Mouse (Mus musculus) heart, embryonic 11.5 days (tissue): ENCODE results near the gene Cd38. TPM values are rescaled to one million over a fixed set of nuclear protein-coding genes. Genes with fewer than 3 reads are reported as not detected.
"Not testable (repeated sequence)": the region's sequence is repeated elsewhere in the genome, so short reads cannot be mapped to it uniquely, and the experiment has no call there.

Source experiments
- ATAC-seq: fragments of 200-750 bp; cut with Nextera tagmentation; replicated peaks from 2 replicates; pipeline ENCODE4 v1.8.0; 2017; ENCODE audit warnings: moderate library complexity; ENCODE audit not compliant: insufficient number of reproducible peaks, low FRiP score, low TSS enrichment
- H3K27ac ChIP-seq: fragments of 300-500 bp; sonication (generic); 2 replicates; pipeline ENCODE4 v1.5.1; 2014; ENCODE audit warnings: mild to moderate bottlenecking, low read depth, low read length
- H3K27me3 ChIP-seq: fragments of 300-500 bp; sonication (generic); 2 replicates; pipeline ENCODE4 v1.6.1; 2014; ENCODE audit warnings: mild to moderate bottlenecking, low read length, mixed read lengths; ENCODE audit not compliant: control insufficient read depth, insufficient read depth
- H3K36me3 ChIP-seq: fragments of 300-500 bp; sonication (generic); 2 replicates; pipeline ENCODE4 v1.6.1; 2014; ENCODE audit warnings: mild to moderate bottlenecking, low read length, moderate library complexity, mixed read lengths; ENCODE audit not compliant: control insufficient read depth, insufficient read depth
- H3K4me1 ChIP-seq: fragments of 300-500 bp; sonication (generic); 2 replicates; pipeline ENCODE4 v1.6.1; 2014; ENCODE audit warnings: low read length; ENCODE audit not compliant: control insufficient read depth, insufficient read depth
- H3K4me2 ChIP-seq: fragments of 300-500 bp; sonication (generic); 2 replicates; pipeline ENCODE4 v1.6.1; 2014; ENCODE audit warnings: mild to moderate bottlenecking, moderate library complexity
- H3K4me3 ChIP-seq: fragments of 300-500 bp; sonication (generic); 2 replicates; pipeline ENCODE4 v1.5.1; 2014; ENCODE audit warnings: low read depth, low read length
- H3K9ac ChIP-seq: fragments of 300-500 bp; sonication (generic); 2 replicates; pipeline ENCODE4 v1.6.1; 2014; ENCODE audit warnings: mild to moderate bottlenecking, low read depth, low read length, moderate library complexity
- H3K9me3 ChIP-seq: fragments of 300-500 bp; sonication (generic); replicated peaks from 2 replicates; pipeline ENCODE4 v1.6.1; 2016; ENCODE audit warnings: low read length; ENCODE audit not compliant: control insufficient read depth
- WGBS: fragments of 180-500 bp; shearing (Covaris S2); extraction: QIAGEN DNeasy Blood & Tissue Kit; methylation state at CpG from one replicate; pipeline ENCODE4 v1.1.7; 2014; ENCODE audit not compliant: insufficient replicate concordance; 5-methylcytosine and 5-hydroxymethylcytosine counted together
- polyA plus RNA-seq: library from polyadenylated mRNA; unstranded; fragments of >200 nt; fragmentation: Nextera tagmentation; extraction: Ambion mirVana; gene quantifications from 2 replicates; pipeline ENCODE4 v1.2.1, GENCODE M21; 2014

Gene Cd38
- polyA plus RNA-seq, 1 experiment from 2014 or later = 20.2 TPM

- no peak for ATAC-seq
- Histone ChIP-seq H3K27me3 (no peaks in the 10 kb centered on the region), H3K9ac (no peak overlapping the region), H3K36me3 (no peaks in the 10 kb centered on the region), H3K4me3 (no peak overlapping the region), H3K27ac (no peak overlapping the region), H3K9me3 (no peaks in the 10 kb centered on the region), H3K4me1 (no peaks in the 10 kb centered on the region), H3K4me2 (no peak overlapping the region)
- 77% methylated on average over 3 of the region's 3 CpGs for WGBS
These were observed 27.6 kb downstream of the Cd38 start for GRCm38 (mm10) chr5:43895931-43896330.

- WGBS = 87% methylated on average over 3 of the region's 3 CpGs
These were observed 36.3 kb downstream of the Cd38 start for GRCm38 (mm10) chr5:43904685-43905084.

GRCm38 (mm10) chr5:43909213-43909612 lies 40.9 kb downstream of the Cd38 start:
- Histone ChIP-seq H3K36me3 (no peaks in the 10 kb centered on the region), H3K4me3 (no peak overlapping the region), H3K27me3 (no peaks in the 10 kb centered on the region), H3K4me2 (no peak overlapping the region), H3K4me1 (no peaks in the 10 kb centered on the region), H3K9ac (no peak overlapping the region), H3K9me3 (no peaks in the 10 kb centered on the region), H3K27ac (no peak overlapping the region)
- ATAC-seq = no peak
- 41% methylated on average over 9 of the region's 9 CpGs for WGBS

More at GRCm38 (mm10) chr5:43904685-43905084, 36.3 kb downstream of the Cd38 start:
- Histone ChIP-seq H3K4me3 (no peak overlapping the region), H3K9me3 (no peaks in the 10 kb centered on the region), H3K27ac (no peak overlapping the region), H3K4me2 (no peak overlapping the region), H3K27me3 (no peaks in the 10 kb centered on the region), H3K36me3 (no peaks in the 10 kb centered on the region), H3K9ac (no peak overlapping the region), H3K4me1 (no peaks in the 10 kb centered on the region)
- ATAC-seq = no peak

GRCm38 (mm10) chr5:43910006-43910405 lies 41.7 kb downstream of the Cd38 start:
- Histone ChIP-seq H3K4me1 (no peaks in the 10 kb centered on the region), H3K27ac (no peak overlapping the region), H3K36me3 (no peaks in the 10 kb centered on the region), H3K9me3 (no peaks in the 10 kb centered on the region), H3K4me2 (no peak overlapping the region), H3K27me3 (no peaks in the 10 kb centered on the region), H3K4me3 (no peak overlapping the region), H3K9ac (no peak overlapping the region)
- WGBS = 91% methylated on average over 6 of the region's 6 CpGs
- ATAC-seq = no peak

GRCm38 (mm10) chr5:43912844-43913243 lies 44.5 kb downstream of the Cd38 start, which contains the start of gene Gm7879:
TSS of gene Gm7879 (plus strand) at chr5:43913144.
- not testable (repeated sequence) for H3K9ac ChIP-seq, H3K4me2 ChIP-seq, H3K36me3 ChIP-seq, H3K9me3 ChIP-seq, ATAC-seq, H3K4me1 ChIP-seq, H3K27ac ChIP-seq, H3K27me3 ChIP-seq, H3K4me3 ChIP-seq
- 90% methylated on average over 4 of the region's 4 CpGs for WGBS

GRCm38 (mm10) chr5:43915261-43915886 lies 47.0 kb downstream of the Cd38 start:
- ATAC-seq = no peak
- 79% methylated on average over 4 of the region's 4 CpGs for WGBS
- Histone ChIP-seq H3K4me2 (no peak overlapping the region), H3K36me3 (no peaks in the 10 kb centered on the region), H3K27me3 (no peaks in the 10 kb centered on the region), H3K9me3 (no peaks in the 10 kb centered on the region), H3K4me1 (no peaks in the 10 kb centered on the region), H3K4me3 (no peak overlapping the region), H3K9ac (no peak overlapping the region), H3K27ac (no peak overlapping the region)

- H3K36me3 ChIP-seq = no peaks in the 10 kb centered on the region
- no peak overlapping the region for H3K27ac ChIP-seq
- H3K4me3 ChIP-seq = no peak overlapping the region
- H3K27me3 ChIP-seq = no peaks in the 10 kb centered on the region
- no peaks in the 10 kb centered on the region for H3K9me3 ChIP-seq
- H3K4me2 ChIP-seq = no peak overlapping the region
- H3K4me1 ChIP-seq = no peaks in the 10 kb centered on the region
- no peak overlapping the region for H3K9ac ChIP-seq
- no peak for ATAC-seq
- WGBS = 87% methylated on average over 11 of the region's 11 CpGs
These were observed 53.5 kb downstream of the Cd38 start for GRCm38 (mm10) chr5:43921877-43922276.

GRCm38 (mm10) chr5:43923933-43924332 lies 55.6 kb downstream of the Cd38 start:
- H3K4me2 ChIP-seq = no peak overlapping the region
- 22% methylated on average over 4 of the region's 4 CpGs for WGBS
- H3K9ac ChIP-seq = no peak overlapping the region
- no peaks in the 10 kb centered on the region for H3K9me3 ChIP-seq
- no peak overlapping the region for H3K4me3 ChIP-seq
- no peak overlapping the region for H3K27ac ChIP-seq
- no peaks in the 10 kb centered on the region for H3K27me3 ChIP-seq
- no peaks in the 10 kb centered on the region for H3K4me1 ChIP-seq
- ATAC-seq = no peak
- H3K36me3 ChIP-seq = no peaks in the 10 kb centered on the region

GRCm38 (mm10) chr5:43927729-43928128 lies 59.4 kb downstream of the Cd38 start:
- Histone ChIP-seq H3K4me1 (no peaks in the 10 kb centered on the region), H3K9me3 (no peaks in the 10 kb centered on the region), H3K9ac (no peak overlapping the region), H3K36me3 (no peaks in the 10 kb centered on the region), H3K27ac (no peak overlapping the region), H3K4me2 (no peak overlapping the region), H3K4me3 (no peak overlapping the region), H3K27me3 (no peaks in the 10 kb centered on the region)
- no peak for ATAC-seq
